Mouse (Mus musculus) v-Abl transformed pro-B cells (cell line): ENCODE data around the gene Prps1l3.

Experiments used
- in situ Hi-C, 2 experiments: fragments of 400-800 bp; cut with MboI; formaldehyde crosslinking; loops; one replicate each; pipeline ENCODE4 v1.15.1; 2025; ENCODE audit not compliant: unreplicated experiment in 2 of 2

Prps1l3 gene

GRCm38 (mm10) chr12:57231085-57231875 lies 1.1 kb downstream of the Prps1l3 start:
- in situ Hi-C loops: loop anchor here (10.0 to 25.0 kb wide), 3 partner anchors 826 to 1984 kb away; partner anchors contain the start of genes Brms1l (in 1 of the 2) and Fbxo33 (in 1 of the 2)

- in situ Hi-C loops: loop anchor here (10.0 to 25.0 kb wide), 3 partner anchors 829 to 1981 kb away; partner anchors contain the start of genes Brms1l (in 1 of the 2) and Fbxo33 (in 1 of the 2)
Observed at GRCm38 (mm10) chr12:57233386-57233785, 3.2 kb downstream of the Prps1l3 start.

- in situ Hi-C loops: loop anchor here in 1 of 2 experiments (25.0 kb wide), 1 partner anchor 1407 kb away; the partner anchor contains the start of gene Brms1l
Observed at GRCm38 (mm10) chr12:57243671-57244495, 13.7 kb downstream of the Prps1l3 start.

- in situ Hi-C loops: no loop called here
Observed at GRCm38 (mm10) chr12:57258572-57258971, 28.4 kb downstream of the Prps1l3 start.

GRCm38 (mm10) chr12:57275456-57275855 lies 45.2 kb downstream of the Prps1l3 start:
- in situ Hi-C loops: loop anchor here (10.0 to 25.0 kb wide), 2 partner anchors 512 to 1649 kb away; no protein-coding TSS in a partner anchor

- in situ Hi-C loops: loop anchor here (5.0 to 25.0 kb wide), 3 partner anchors 506 to 1666 kb away; no protein-coding TSS in a partner anchor
Observed at GRCm38 (mm10) chr12:57281155-57282114, 51.2 kb downstream of the Prps1l3 start.

- in situ Hi-C loops: loop anchor here in 1 of 2 experiments (10.0 to 25.0 kb wide), 2 partner anchors 502 to 1519 kb away; no protein-coding TSS in a partner anchor
Observed at GRCm38 (mm10) chr12:57285303-57286059, 55.3 kb downstream of the Prps1l3 start.
